Mouse (Mus musculus) kidney, adult 10 weeks (tissue): ENCODE data around the gene Rlbp1. TPM values are rescaled to one million over a fixed set of nuclear protein-coding genes. Genes with fewer than 3 reads are reported as not detected.

Experiments
- polyA plus RNA-seq: library from polyadenylated mRNA; stranded (reverse); fragments of 350-450 nt; fragmentation: Illumina TruSeq; extraction: RNeasy Lipid Tissue Mini Kit (QIAGEN cat#74804); gene quantifications from one replicate; pipeline ENCODE4 v1.2.3, GENCODE M21; 2014; ENCODE audit warnings: low read depth, low replicate concordance

Gene Rlbp1
- not detected for polyA plus RNA-seq

DNA sequence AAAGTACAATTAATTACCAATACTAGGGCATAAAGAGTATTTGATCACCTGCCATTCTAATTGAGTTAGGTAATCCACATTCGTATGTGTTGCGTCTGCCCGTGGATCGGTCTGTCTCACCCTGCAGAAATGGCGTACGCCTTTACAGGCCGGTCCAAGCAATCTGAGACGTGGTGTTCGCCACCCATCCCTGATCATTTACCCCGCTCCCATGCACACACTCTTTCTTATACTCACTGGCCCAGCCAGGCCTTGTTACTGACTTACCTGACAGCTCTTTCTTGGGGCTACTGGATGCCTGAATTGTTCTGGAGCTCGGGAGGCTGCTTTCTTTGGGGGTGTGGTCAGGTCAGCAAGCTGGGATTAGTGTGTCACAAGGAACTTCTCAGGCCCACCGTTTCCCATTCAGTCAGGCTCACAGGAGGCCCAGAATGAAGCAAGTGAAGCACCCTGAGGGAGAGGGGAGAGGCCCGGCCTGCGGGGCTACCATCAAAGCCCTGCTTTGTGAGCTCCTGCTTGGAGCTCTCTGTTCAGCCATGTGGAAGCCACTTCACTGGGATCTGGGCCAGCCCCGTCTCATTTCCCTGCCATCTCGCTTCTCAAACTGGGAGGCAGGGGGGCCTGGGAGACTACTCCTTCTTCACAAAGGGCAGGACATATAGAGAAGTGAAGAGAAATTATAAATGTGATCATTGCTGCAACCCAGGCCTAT lies at the start of gene Rlbp1:
Gene Rlbp1, minus strand, starts transcription at position 627 of the 712 bp plus-strand sequence.

DNA sequence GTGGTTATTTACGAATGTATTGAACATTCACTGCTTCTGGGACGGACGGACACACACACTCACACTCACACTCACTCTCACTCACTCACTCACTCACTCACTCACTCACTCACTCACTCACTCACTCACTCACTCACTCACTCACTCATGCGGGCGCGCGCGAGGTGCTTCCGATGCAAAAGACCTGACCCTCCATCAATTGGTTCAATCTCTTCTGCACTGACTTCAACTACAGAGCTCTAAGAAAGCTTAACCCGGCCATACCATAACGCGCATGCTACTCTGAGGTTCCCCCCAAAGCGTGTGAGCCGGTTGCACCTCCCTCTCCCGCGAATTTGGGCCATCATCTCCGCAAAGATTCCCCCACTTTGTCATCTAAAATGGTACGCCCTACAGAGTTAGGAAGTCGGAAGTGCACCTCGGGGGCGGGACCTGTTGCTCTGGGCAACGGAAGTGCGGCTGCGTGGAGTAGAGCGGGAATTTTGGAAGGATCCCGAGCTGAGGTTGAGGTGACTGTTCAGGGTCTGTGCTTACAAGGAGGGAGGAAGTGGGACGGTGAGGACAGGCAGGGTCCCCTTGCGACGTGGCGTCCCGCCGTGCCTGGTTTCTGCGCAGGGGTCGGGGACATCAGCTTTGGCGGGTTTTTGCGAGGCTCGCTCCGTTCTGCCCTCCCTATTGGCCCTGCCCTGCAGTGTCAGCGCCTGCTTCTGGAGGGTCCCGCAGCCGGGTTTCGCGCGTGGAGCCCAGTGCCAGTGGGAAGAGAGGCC lies 5.2 kb upstream of the Rlbp1 start, which contains the start of gene Fanci:
Gene Fanci, plus strand, starts transcription at position 47 of the 767 bp plus-strand sequence.

Other genes starting within 250 kb of the Rlbp1 start
- gene Mfge8, start 238.0 kb downstream of the Rlbp1 start, polyA plus RNA-seq, result 2.1 TPM
- gene Abhd2, start 113.8 kb downstream of the Rlbp1 start, polyA plus RNA-seq, result 36.1 TPM
- gene Fanci, start 4.9 kb upstream of the Rlbp1 start, polyA plus RNA-seq, result not detected
- gene Polg, start 79.3 kb upstream of the Rlbp1 start, polyA plus RNA-seq, result 34.2 TPM
- gene Rhcg, start 230.6 kb upstream of the Rlbp1 start, polyA plus RNA-seq, result 20.4 TPM